Mouse (Mus musculus): Measurements from ENCODE around the gene Tcl1b5.

- TF ChIP-seq CTCF (IDR thresholded peaks at IDR 0.05; ENCODE audit: borderline replicate concordance, control insufficient read depth, extremely low read depth, insufficient read depth, low read length, poor library complexity) (no peak), POLR2A (IDR thresholded peaks at IDR 0.05; ENCODE audit: control insufficient read depth, extremely low read depth, insufficient read depth, low read length, poor library complexity) (no peak)
Measured at GRCm38 (mm10) chr12:105217101-105217760, 41.1 kb downstream of the Tcl1b5 start.

Measured in thymus, adult 2 months (tissue).